Mouse (Mus musculus): ENCODE data around the gene Tmem132e.

The Tmem132e gene

DNA sequence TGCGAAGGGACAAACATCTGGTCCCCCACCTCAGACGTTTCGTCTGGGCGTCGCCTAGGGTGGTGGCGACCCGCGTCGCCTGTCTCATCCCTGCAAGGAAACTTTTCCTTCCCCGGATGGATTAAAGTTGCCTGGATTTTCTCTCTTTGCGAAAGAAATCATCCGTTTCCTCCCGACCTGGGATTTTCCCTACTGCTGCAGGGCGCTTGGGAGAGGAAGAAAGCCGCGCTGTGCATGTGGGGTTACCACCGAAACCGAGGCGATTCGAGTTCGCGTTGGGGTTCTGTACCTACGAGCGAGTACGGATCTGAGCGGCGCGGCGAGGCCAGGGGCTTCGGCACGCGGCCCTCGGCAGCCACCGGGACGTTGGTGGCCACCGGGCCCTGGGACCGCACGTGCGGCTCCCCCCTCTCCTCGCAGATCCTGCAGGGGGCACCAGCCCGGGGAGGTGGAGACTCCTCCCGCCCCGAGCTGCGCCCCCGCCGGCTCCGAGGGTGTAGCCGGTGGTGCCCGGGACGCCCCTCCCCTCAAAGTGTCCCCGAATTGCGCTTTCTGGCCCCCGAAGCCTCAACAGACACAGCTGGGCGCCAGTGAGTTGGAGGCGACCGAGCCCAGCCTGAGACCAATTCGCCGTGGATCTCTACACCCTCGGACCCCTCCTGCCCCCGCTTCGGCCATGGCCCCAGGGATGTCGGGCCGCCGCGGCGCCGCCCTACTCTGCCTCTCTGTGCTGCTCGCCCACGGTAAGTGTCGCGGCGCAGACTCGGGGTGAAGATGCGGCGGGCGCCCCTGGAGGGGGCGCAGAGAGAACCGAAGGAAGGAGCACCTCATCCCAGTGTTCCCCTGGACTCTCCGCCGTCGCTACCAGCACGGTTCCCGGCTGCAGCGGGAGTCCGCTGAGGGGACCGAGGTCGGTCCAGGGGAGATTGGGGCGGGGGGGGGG lies at the start of gene Tmem132e:
Gene Tmem132e (plus strand): TSS at position 530 of the 943 bp plus-strand sequence.
- DNase-seq (ENCODE audit: extremely low spot score, low read depth, low spot score) = no peak

DNA sequence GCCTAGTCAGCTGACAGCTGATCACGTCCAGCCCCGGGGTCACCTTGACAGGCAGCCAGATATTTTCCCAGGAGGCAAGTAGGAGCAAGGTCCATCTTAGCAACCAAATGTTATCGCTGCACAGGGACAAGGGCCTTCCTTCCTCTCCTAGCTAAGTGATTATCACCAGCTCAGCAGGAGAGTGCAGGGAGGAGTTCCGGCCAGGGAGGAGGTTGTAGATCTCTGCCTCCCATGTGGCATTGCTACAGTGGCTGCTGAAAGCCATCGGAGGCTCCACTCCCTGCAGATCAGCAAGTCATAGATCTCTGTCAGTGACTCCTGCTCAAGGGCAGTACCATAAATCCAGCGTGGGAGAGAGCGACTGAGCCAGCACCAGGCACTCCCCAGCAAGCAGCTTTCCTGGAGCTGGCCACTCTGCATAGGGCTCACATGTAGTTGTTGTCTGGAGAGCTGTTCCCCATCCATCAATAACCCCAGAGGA lies 48.7 kb upstream of the Tmem132e start:
- no peak for DNase-seq (ENCODE audit: extremely low spot score, low read depth, low spot score)

DNA sequence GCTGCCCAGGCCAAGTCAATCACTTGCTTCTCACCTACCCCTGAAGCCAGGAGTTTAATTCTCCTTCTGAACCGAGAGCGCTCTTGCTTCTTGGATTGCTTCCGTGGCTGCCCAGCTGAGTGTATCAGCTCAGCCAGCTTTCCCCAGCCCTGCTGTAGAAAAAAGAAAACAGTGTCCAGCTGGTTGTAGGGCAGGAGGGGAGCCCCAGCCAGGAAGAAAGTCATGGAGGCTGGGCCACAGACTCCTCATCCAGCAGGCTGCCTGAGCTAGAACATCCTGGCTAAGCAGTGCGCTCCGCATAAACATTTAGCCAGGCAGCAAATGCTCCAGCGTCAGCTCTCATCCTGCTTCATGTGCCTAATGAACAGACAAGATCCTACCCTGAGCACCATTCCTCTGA lies 48.3 kb upstream of the Tmem132e start:
- DNase-seq (ENCODE audit: extremely low spot score, low read depth, low spot score) = no peak

DNA sequence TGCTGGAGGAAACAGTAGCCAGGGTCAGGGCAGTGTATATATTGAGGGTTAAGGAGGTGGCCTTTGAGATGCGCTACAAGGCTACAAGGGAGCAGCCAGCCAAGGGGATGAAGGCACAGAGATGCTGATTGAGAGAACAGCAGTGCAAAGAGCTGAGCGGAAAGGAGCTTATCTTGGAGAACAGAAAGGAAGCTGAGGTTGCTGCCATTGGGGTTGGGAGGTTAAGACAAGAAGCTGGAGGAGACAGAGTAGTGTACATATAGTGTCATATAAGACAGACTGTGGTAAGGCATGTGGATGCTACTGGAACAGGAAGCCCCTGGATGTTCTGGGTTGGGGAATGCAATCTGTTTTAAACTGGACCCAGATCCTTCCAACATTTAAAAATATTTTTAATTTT lies 47.8 kb upstream of the Tmem132e start:
- no peak for DNase-seq (ENCODE audit: extremely low spot score, low read depth, low spot score)

DNA sequence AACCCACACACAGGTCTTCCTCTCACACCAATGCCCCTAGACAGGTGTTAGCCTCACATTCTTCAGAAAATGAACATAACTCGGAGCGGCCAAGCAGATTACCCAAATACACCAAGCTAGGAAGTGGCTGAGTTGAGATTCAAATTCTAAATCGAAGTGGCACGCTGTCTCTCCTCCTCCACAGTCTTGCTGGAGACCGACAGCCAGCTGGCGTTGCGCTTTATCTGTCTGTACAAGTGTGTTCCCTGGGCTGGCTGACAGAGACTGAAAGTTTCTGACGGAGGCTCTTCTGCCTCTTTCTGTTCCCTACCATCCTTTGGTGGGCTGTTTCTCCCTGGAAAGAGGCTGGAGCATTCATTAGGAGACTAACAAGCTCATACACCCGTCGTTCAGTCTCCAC lies 37.7 kb upstream of the Tmem132e start:
- DNase-seq (ENCODE audit: extremely low spot score, low read depth, low spot score) = no peak

DNA sequence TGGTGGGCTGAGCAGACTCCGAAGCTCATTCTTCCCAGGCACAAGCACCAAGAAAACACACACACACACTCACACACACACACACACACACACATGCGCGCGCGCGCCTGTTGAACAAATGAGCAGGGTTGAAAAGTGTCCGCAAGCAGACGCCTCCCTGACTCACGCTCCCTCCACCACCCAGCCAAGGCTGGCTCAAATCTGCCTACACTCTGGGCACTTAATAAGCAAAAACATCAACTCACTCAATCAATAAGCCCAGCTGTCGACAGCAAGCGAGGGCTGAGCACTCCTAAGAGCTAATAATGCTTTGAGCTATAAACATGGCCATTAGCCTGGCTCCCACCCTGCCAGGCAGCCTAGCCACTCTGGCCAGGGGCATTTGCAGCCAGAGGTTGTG lies 18.5 kb upstream of the Tmem132e start:
- DNase-seq (ENCODE audit: extremely low spot score, low read depth, low spot score) = no peak

DNA sequence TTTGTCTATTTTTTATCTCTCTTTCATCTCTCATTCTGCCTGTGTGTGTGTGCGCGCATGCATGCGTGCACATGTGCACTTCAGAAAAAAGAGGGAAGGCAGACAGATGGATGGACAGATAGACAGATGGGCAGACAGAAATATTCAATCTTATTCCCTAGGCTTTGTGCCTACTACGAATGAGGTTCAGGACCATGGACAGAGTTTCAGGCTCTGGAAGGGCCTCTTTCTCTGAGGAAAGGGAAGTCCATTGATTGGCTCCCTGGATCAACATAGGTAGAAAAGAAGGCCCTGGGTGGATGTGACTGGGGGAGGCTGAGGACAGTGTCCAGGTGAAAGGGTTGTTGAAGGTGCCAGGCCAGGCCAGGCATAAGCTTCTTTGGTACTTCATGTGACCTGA lies 17.1 kb upstream of the Tmem132e start:
- peak; percentile 46 for DNase-seq (ENCODE audit: extremely low spot score, low read depth, low spot score)

DNA sequence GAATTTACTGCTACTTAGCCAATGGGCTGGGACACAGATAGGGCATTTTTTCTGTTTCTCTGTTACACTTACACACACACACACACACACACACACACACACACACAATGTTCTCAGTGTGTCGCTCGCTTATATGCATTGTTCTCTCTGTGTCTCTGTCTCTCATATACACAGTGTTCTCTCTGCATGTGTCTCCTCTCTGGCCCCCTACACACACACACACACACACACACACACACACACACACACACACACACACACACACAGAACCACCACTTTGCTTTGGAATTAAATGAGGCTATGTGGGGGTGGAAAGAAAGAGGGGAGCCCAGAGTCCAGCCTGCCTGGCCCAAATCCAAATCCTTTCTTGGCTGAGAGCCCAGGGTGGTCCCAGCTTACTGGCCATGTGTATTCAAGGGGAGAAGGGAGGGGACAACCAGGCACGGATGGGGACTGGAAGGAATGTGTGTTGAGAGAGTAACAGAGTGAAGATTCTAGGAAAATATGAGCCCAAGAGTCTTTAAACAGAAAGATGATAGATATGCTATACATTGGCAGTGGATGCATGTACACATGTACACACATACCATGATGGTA lies 8.0 kb upstream of the Tmem132e start:
- no peak for DNase-seq (ENCODE audit: extremely low spot score, low read depth, low spot score)

DNA sequence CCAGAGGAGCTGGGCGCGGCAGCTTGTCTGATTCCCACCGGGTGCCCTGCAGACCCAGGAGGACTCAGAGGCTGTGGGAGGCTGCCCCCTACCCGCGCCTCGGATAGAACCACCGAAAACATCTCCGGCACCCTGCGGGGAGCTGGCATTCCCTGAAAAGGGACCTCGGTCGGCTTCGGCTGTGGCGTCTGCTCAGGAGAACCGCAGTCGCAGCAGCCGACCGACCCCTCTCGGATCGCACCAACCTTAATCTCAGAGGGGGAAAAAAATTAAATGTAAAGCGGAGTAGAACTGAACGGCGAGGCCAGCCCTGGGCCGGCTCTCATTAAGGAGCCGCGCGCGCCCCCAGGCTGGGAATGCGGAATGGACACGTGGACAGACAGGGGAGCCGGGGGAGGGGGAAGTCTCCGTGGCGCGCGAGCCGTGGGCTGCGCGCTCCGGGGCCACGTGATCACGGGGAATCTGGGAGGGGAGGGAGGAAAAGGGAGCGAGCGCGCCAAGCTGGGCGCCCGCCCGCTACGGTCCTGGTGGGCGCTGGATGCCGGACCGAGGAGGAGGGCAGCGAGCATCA lies 1.6 kb upstream of the Tmem132e start:
- no peak for DNase-seq (ENCODE audit: extremely low spot score, low read depth, low spot score)

DNA sequence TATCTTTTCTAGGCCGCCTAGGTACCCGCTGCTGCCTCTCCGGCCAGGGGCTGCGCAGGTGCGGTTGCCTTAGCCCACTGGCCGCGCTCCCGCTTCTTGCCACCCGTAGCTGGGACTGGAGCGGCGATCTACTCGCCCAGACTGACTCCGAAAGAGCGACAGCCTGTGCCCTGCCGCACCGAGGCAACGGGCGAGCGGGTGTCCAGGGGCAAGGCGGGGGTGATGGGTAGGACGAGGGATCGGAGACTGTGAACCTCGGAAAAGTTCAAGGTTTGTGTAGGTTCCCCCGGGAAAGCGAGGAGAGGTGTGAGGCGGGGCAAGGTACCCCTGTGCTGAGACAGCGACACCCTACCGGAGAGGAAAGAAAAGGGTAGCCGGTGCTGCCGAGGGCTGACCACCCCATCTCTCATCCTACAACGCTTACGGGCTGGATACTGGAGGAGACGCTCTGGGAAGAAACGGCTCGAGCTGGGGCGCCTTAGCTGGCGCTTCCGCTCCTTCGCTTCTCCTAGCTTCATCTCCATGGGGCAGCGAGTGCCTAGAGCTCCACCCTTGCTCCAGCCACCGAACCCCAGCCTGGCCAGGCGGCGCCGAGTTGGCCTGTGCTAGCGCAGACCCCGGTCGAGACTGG lies 874 bp upstream of the Tmem132e start:
- no peak for DNase-seq (ENCODE audit: extremely low spot score, low read depth, low spot score)

DNA sequence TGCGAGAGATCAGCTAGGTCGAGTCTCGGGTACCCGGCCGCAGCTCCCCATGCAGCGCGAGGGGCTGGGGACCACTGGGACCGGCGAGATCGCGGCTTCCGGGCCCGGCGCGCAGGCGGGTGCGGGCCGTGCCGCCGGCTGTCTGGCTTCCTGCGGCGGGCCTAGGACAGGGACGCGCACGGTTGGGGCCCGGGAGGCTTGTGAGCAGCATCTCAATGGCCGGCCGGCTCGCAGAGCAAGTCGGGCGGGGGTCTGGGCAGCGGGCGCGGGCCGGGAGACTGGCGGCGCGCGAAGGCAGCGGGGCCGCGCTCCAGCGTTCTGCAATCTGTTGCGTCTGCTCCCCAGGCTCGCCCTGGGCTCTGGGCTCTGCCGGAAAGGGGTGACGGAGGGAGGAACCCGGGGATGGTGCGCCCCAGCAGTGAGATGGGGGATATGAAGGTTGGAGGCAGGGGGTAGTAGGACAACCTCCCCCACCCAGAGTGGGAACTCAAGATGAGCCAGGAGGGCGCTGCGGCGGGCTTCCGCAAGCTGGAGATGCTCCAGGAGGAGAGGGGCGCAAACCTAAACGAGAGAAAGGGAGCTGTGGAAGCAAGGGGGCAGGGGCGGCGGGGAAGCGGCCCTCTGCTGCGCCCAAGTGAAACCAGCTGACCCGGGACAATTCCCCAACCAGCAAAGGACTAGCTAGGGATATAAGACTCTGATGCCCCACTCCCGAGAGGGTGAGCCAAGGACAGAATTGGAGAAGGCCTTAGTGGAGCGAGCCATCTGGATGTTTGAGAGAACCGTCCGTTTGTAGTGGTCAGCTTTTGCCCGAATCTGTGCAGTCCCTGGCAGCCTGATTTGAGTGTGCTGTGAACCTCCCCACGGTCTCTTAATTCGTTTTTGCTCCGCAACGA lies 944 bp downstream of the Tmem132e start:
- no peak for DNase-seq (ENCODE audit: extremely low spot score, low read depth, low spot score)

DNA sequence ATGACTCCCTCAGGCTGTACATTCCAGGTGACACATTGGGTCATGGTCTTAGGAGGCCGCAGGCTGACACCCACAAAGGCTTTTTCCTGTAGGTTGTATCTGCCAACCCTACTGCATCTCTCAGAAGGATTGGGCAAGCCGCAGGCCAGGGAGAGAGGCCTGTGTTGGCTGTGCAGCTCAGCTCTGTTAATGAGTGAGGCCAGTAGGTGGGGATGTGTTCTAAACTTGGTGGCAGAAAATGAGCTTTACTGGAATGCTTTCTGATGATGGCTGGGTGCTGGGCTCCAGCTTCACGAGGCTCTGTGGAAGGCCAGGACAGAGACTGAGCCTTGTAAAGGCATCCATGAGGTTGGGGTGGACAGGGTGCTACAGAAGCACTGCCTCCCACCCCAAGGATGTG lies 3.6 kb downstream of the Tmem132e start:
- DNase-seq (ENCODE audit: extremely low spot score, low read depth, low spot score) = no peak

DNA sequence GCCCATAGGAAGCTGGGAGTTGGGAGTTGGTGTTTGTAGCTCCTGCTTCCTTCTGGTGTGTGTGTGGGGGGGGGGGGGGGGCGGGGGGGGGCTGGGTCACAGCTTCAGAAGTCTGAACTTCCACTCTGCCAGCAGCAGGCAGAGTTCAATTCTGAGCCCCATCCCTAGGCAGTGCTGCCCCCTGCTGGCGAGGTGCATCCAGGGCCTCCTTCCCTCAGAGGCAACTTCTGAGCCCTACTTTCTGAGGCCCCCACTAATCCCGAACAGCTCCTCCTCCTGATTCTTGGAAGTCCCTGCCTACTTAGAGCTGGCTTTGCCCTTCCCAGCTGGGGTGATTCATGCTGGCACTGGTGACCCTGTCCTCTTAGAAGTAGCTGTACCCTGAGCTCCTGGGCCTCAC lies 10.9 kb downstream of the Tmem132e start:
- DNase-seq (ENCODE audit: extremely low spot score, low read depth, low spot score) = no peak

DNA sequence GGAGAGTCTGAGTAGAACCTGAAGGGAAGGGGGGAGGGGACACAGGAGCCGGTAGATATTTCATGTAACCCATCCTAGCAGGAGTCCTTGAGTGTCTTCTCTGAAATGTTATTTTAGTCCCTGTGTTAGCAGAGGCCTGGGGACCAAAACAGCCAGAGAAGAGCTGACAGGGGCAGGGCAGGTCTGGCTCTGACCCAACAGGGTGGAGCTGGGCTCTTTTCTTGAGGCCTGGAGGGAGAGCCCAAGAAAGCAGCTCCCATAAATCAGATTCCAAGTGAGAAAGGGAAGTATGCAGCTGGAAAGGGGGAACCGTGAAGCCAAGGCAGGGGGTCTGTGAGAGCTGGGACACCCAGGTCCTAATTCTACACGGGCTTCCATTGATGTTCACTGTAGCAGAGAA lies 16.9 kb downstream of the Tmem132e start:
- no peak for DNase-seq (ENCODE audit: extremely low spot score, low read depth, low spot score)

DNA sequence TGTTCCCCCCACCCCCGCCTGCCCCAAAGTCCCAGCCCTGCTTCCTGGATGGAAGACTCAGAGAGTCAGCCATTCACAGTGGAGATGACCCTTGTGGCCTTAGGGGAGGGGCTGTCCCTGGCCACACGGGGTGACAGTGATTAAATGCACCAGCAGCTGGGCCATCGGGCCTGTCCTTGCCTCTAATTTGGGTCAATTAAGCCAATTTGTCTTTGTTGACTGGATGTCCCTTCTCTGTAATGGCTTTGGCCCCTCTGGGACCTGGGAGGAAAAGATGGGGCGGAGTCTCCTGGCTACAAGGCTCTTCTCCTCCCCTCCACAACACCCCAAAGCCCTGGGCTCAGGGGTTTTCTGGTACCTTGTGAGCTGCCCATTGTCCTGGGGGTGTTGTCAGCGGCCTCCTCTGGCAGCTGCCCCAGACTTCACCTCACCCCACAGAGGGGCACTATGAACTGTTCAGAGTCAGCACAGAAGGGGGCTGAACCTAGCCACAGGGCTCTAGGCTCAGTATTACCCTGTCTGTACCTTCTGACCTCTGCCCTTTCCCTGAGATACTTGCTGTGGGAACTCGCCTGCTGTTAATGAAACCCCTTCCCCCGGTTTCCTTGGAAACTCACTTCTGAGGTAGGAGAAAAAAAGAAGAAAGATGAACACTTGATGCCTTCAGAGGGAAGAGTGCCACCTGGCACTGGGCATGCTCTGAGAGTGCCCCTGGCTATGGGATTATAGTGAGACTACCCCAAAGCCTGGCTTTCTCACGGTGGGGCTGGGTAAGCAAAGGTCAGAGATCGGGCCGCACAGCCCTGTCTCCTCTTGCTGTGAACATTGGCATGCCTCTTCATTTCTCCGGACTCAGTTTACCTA lies 17.9 kb downstream of the Tmem132e start:
- DNase-seq (ENCODE audit: extremely low spot score, low read depth, low spot score) = no peak

DNA sequence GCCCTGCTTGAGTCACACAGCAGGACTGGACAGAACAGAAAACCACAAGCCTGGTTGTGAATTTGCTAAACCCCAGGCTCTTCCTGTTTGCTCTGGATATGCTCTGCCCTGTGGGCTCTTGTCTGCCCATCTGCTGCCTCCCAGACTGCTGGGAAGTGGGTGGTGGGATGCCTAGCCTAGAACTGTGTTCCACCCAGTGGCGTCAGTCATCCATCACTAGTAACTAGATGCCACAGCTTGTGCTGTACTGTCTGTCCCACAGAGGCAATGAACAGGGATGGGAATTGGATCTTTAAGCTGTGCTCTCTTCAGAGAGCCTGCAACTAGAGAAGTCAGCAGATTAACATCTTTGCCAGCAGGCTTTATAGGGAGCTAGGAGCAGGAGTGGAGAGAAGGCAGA lies 23.8 kb downstream of the Tmem132e start:
- DNase-seq (ENCODE audit: extremely low spot score, low read depth, low spot score) = no peak

DNA sequence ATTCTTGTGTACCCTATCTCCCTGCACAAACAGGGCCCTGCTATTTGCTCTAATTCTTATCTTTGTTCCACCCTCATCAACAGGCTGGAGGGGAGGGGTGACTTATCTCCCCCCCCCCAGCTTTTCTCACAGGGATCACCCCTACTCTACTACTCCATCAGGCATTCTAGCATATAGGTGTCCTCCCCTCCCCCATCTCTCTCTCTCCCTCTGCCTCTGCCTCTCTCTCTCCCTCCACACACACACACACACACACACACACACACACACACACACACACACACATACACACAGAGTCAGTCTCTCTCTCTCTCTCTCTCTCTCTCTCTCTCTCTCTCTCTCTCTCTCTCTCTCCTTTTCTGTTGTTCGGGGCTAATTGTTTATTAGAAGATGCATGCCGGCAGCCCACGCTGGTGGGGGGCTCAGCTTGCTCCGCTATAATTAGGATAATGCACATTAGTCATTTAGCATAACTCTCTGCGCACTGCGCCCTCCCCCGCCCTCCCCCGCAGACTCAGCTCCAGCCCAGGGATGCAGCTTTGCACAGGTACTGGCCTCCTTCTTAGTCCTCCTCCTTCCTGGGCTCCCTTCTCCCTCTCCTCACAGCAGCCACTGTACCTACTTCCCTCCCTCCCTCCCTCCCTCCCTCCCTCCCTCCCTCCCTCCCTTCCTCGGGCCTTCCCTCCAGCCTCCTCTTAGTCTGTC lies 29.8 kb downstream of the Tmem132e start:
- no peak for DNase-seq (ENCODE audit: extremely low spot score, low read depth, low spot score)

DNA sequence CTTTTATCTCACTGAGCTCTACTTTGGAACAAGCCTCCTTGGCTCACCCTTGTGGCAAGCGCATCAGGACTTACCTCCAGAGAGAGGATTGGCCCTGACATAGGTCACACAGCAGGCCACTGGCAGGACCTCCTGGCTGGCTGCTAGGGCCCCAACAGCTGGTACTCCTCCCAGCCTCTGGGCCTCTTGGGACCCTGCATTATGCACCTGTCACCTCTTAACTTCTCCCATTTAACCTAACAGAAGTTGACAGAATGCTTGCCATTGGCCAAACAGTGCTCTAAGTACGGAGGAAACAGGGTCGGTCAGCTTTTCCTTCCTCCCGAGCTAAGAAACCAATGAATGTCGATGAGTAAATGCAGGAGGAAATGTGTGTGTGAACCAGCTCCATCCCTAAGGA lies 33.2 kb downstream of the Tmem132e start:
- no peak for DNase-seq (ENCODE audit: extremely low spot score, low read depth, low spot score)

DNA sequence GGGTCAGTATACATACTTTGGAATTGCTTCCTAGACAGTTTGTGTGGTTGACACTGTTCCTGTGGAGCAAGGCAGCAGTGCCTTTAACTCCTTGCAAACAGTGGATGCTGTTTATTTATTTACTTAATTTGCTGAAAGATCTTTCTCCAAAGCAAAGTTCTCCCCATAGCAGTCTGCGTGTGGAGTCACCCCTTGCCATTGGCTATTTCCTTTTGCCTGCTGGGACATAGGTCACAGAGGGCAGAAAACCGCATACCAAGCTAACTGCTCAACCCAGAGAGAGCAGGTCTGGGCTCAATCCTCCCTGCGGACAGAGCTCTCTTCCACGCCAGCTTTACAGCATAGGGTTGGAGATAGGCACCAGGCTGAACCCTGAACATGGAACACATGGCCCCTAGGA lies 34.8 kb downstream of the Tmem132e start:
- DNase-seq (ENCODE audit: extremely low spot score, low read depth, low spot score) = no peak
